Mouse (Mus musculus): ENCODE results near the gene Scgb2b27. TPM values are rescaled to one million over a fixed set of nuclear protein-coding genes. Genes with fewer than 3 reads are reported as not detected.

Gene Scgb2b27
- polyA plus RNA-seq (2017; shearing (Covaris generic)), result not detected

DNA sequence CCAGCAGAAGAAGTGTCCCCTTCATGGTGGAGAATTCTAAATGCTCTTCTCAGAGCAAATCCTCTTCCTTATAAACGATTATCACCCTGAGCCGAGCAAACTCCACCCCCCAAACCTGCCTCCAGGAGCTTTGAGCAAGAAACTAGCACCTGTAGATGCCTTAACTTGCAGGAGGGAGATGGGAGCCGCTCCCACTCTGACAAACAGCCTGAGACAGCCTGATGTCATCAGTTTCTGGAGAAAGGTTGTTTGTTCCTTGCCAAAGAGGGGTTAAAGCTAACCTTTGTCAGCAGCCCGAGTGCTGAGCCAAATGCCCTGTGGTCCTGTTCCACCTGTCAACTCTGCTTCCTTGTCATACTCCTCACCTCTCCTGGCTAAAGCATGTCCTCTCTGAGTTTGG lies at the start of gene Scgb2b27:
Gene Scgb2b27, minus strand, starts transcription at position 101 of the 400 bp plus-strand sequence.

DNA sequence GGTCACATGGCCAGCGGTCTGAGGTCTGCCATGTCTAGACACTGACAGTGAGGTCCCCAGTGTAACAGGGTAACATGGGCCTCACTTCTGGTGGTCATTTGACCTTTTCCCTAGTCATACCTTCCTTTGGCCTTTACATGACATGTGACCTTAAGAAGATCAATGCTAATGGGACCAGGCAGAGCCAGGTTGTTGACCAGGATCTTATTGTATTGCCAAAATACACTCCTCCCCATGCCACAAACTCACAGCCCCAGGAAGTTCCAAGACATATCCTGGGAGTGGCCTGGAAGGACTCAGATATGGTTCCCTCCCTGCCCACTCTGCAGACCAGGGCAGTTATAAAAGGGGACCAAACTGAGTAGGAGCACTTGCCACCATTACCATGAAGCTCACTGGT lies 7.4 kb upstream of the Scgb2b27 start, which contains the start of gene Scgb1b27:
Gene Scgb1b27, plus strand, starts transcription at position 301 of the 400 bp plus-strand sequence.

Other genes starting within 250 kb of the Scgb2b27 start
- gene Scgb2b26, start 68.9 kb downstream of the Scgb2b27 start, polyA plus RNA-seq (2017; shearing (Covaris generic)), result not detected
- gene Scgb1b27, start 7.5 kb upstream of the Scgb2b27 start, polyA plus RNA-seq (2017; shearing (Covaris generic)), result not detected
- gene Scgb1b30, start 81.5 kb upstream of the Scgb2b27 start, polyA plus RNA-seq (2017; shearing (Covaris generic)), result not detected
- not detected for gene Wtip, start 119.3 kb upstream of the Scgb2b27 start, polyA plus RNA-seq (2017; shearing (Covaris generic))
- 95.1 TPM for gene Uba2, start 155.7 kb upstream of the Scgb2b27 start, polyA plus RNA-seq (2017; shearing (Covaris generic))
- 33.5 TPM for gene Pdcd2l, start 182.7 kb upstream of the Scgb2b27 start, polyA plus RNA-seq (2017; shearing (Covaris generic))
- gene Gpi1, start 216.4 kb upstream of the Scgb2b27 start, polyA plus RNA-seq (2017; shearing (Covaris generic)), result 259 TPM
- gene Gm6096, start 237.1 kb upstream of the Scgb2b27 start, polyA plus RNA-seq (2017; shearing (Covaris generic)), result 2.3 TPM

Measured in effector memory CD4-positive, alpha-beta T cell, adult 5 months (primary cell).